Mouse (Mus musculus): ENCODE results near the gene Ttyh2.

Gene Ttyh2

DNA sequence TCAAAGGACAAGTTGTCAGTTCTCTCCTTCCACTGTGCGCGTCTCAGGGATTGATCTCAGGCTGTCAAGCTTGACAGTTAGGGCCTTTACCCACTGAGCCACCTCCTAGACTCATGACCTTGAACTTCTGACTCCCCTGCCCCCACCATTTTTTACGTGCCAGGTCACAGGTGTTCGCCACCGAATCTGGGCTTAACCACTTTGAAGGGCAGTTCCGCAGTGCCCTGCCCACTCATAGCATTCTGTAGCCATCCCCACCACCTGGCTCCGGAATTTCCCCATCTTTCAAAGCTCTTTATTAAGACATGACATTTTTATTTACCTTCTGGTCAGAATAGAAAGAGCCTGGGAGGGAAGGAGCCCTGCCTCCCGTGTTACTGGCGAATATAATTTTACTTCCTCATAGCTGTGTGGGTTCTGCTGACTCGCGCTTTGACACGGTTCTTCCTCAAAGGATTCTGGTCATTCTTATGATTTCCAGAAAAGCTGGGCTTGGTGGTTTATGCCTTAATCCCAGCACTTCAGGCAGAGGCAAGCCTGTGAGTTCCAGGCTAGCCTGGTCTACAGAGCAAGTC is 72.4 kb downstream of the Ttyh2 start:
- DNase-seq (ENCODE audit: low read depth, low spot score), result no peak

DNA sequence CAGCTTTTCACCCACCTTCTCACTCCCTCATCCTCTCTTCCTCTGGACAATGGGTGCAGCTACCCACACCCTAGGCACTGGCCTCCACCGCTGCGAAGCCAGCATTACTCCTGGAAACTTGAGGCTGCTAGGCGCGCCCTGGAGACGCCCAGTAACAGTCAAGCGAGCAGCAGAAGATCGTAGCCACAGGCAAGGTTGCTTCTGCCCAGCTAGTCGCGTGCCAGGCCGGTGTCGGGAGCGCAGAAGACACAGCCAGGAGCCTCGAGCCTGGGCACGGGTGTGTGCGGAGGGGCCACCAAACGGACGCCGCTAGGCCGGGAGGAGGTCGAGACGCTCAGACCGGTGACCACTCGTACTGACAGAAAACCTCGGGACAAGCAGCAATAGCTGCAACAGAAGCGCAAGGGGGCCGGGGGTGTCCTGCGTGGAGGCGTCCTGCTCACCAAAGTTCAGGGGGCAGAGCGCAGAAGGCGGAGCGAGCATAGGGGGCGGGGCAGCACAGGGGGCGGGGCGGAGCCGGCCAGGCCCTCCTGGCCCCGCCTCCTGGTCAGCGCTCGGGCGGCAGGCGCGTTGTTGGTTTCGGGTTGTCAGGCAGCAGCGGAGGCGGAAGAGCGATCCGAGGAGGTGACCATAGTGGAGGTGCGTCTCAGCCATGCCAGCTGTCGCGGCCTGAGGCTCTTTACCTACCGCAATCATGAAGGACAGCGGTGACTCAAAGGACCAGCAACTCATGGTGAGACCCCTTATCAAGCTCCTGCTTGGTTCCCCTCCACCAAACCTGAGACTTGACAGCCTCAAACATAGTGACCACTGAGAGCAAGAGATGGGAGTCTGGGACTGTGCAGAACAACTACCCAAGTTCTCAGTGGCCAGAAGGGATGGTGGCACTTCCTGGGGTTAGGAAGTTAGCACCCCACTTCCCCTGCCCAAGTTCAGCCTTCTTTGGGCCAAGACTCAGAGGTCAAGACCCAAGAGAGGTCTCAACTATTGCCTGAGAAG is 89.9 kb downstream of the Ttyh2 start, which contains the start of gene Kif19a:
Gene Kif19a, plus strand, starts transcription at position 569 of the 999 bp plus-strand sequence.
- DNase-seq (ENCODE audit: low read depth, low spot score), result peak; percentile 58

DNA sequence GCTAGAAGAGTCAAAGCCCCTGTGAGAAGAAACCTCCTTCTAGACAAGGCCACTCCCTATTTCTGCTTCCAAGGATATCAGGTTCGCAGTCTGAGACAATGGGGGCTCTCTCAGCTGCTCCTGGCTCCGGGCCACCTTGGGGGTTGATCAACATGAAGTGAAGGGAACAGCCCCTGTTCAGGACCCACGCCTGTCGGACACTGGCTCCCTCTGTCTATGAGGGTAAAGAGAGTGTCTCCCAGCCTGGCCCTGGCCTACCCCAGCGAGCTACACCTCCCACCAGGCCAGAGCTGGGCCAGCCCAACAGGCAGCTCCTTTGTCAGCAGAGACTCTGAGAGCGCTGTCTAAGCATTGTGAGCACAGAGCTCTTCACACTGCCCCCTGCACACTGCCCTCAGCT is 94.7 kb downstream of the Ttyh2 start:
- DNase-seq (ENCODE audit: low read depth, low spot score), result no peak

All from brain, adult 2 months (tissue).